Mouse (Mus musculus): Measurements from ENCODE around the gene Gm6096.

GRCm38 (mm10) chr7:34296124-34296523 lies 45.3 kb downstream of the Gm6096 start:
- TF ChIP-seq GATA1 (IDR thresholded peaks at IDR 0.05; ENCODE audit: borderline replicate concordance, low read length) (no peak), FLI1 (IDR thresholded peaks at IDR 0.05; ENCODE audit: low read length) (no peak)
